Mouse (Mus musculus) cortical plate, adult 2 months (tissue): ENCODE results near the gene Cst6.

Source experiments
- CTCF ChIP-seq: fragments of 200-500 bp; IDR thresholded peaks from 2 replicates; pipeline ENCODE4 v1.5.1; 2011; ENCODE audit warnings: mild to moderate bottlenecking, control low read depth, low read length; ENCODE audit not compliant: insufficient read depth; ENCODE audit errors: extremely low read depth
- POLR2A ChIP-seq: fragments of 200-500 bp; IDR thresholded peaks from 2 replicates; pipeline ENCODE4 v1.6.1; 2011; ENCODE audit warnings: mild to moderate bottlenecking, low read length, control low read depth; ENCODE audit not compliant: insufficient read depth; ENCODE audit errors: extremely low read depth

GRCm38 (mm10) chr19:5309025-5309424, 40.3 kb downstream of the Cst6 start:
- no peak for TF ChIP-seq POLR2A
- no peak for TF ChIP-seq CTCF
